Mouse (Mus musculus) G1E (cell line): ENCODE measurements around the gene Bean1. TPM values are rescaled to one million over a fixed set of nuclear protein-coding genes. Genes with fewer than 3 reads are reported as not detected.
A peak's percentile ranks its signal among the peaks of the same experiment; 100 is the strongest.
"Not testable (repeated sequence)": the region's sequence is repeated elsewhere in the genome, so short reads cannot be mapped to it uniquely, and the experiment has no call there.

Source experiments
- ATAC-seq: 2 replicates; pipeline ENCODE4 v1.8.0; 2016; ENCODE audit warnings: mild to moderate bottlenecking; ENCODE audit not compliant: insufficient number of reproducible peaks, poor library complexity, low FRiP score, severe bottlenecking; ENCODE audit errors: extremely low read depth
- DNase-seq: peaks from one replicate; pipeline ENCODE4 v3.0.0; 2012; ENCODE audit warnings: low spot score
- H3K27me3 ChIP-seq: 2 replicates; pipeline ENCODE4 v1.6.1; 2012; ENCODE audit warnings: mild to moderate bottlenecking, low read length, inconsistent platforms; ENCODE audit not compliant: insufficient read depth
- H3K36me3 ChIP-seq: replicated peaks from 2 replicates; pipeline ENCODE3; 2012; ENCODE audit warnings: mild to moderate bottlenecking, inconsistent platforms
- H3K4me1 ChIP-seq: 2 replicates; pipeline ENCODE4 v1.6.1; 2012; ENCODE audit warnings: low read depth, low read length, inconsistent platforms, mixed read lengths; ENCODE audit not compliant: insufficient read depth
- H3K4me3 ChIP-seq: 2 replicates; pipeline ENCODE4 v1.5.1; 2012; ENCODE audit warnings: low read depth, mild to moderate bottlenecking, inconsistent platforms, low read length, moderate library complexity, mixed read lengths
- H3K9me3 ChIP-seq: replicated peaks from 2 replicates; pipeline ENCODE4 v1.6.1; 2012; ENCODE audit warnings: inconsistent platforms
- CTCF ChIP-seq: IDR thresholded peaks from 2 replicates; pipeline ENCODE4 v1.5.1; 2012; ENCODE audit warnings: low read depth, low read length, inconsistent platforms, mixed read lengths
- GATA1 ChIP-seq: IDR thresholded peaks from 2 replicates; pipeline ENCODE4 v1.6.1; 2012; ENCODE audit warnings: borderline replicate concordance, low read length, inconsistent platforms, mixed read lengths
- GATA2 ChIP-seq: IDR thresholded peaks from 2 replicates; pipeline ENCODE4 v1.6.1; 2012; ENCODE audit warnings: low read depth, low read length, inconsistent platforms, borderline replicate concordance
- POLR2AphosphoS5 ChIP-seq: IDR thresholded peaks from 2 replicates; pipeline ENCODE4 v1.6.1; 2012; ENCODE audit warnings: low read depth, low read length, inconsistent platforms; ENCODE audit not compliant: insufficient replicate concordance
- TAL1 ChIP-seq: conservative IDR thresholded peaks from 2 replicates; pipeline ENCODE4 v1.6.1; 2012; ENCODE audit warnings: low read depth, low read length, inconsistent platforms, mixed read lengths
- polyA plus RNA-seq: library from polyadenylated mRNA; stranded (reverse); fragments of >175 nt; gene quantifications from 2 replicates; pipeline ENCODE4 v1.2.3, GENCODE M21; 2012
- total RNA-seq, 2 experiments: library from RNA; stranded (forward) in 1 of 2; stranded (reverse) in 1 of 2; fragments of 200-1000 nt in 1 of 2; fragments of >200 nt in 1 of 2; fragmentation: Nextera tagmentation in 1 of 2; gene quantifications; 2 replicates each; pipeline ENCODE4 v1.2.3; 2014 to 2017

Gene Bean1
- total and polyA plus RNA-seq, 3 experiments, result not detected

- H3K27me3 ChIP-seq, result no peaks in the 10 kb centered on the region
- H3K9me3 ChIP-seq, result no peaks in the 10 kb centered on the region
- peak overlapping the region; percentile 85 for H3K4me3 ChIP-seq
- ATAC-seq, result no peak
- no peak for DNase-seq
- peaks cover 78% of the 10 kb centered on the region for H3K4me1 ChIP-seq
- H3K36me3 ChIP-seq, result peaks cover 46% of the 10 kb centered on the region
- no peak for TF ChIP-seq CTCF
- TF ChIP-seq POLR2AphosphoS5, result no peak
- TF ChIP-seq GATA2, result no peak
- no peak for TF ChIP-seq GATA1
- no peak for TF ChIP-seq TAL1
Observed at GRCm38 (mm10) chr8:104247908-104248275, 77.7 kb downstream of the Bean1 start.

- Histone ChIP-seq H3K9me3 (no peaks in the 10 kb centered on the region), H3K27me3 (no peaks in the 10 kb centered on the region), H3K4me3 (peak within 1 kb of the TSS; percentile 85), H3K4me1 (peaks cover 78% of the 10 kb centered on the region), H3K36me3 (peaks cover 46% of the 10 kb centered on the region)
- no peak for TF ChIP-seq POLR2AphosphoS5
- no peak for TF ChIP-seq GATA2
- no peak for TF ChIP-seq CTCF
- TF ChIP-seq TAL1, result no peak
- TF ChIP-seq GATA1, result no peak
- ATAC-seq (peak; percentile 67), DNase-seq (peak; percentile 81)
Observed at GRCm38 (mm10) chr8:104248276-104248675, 78.0 kb downstream of the Bean1 start, which contains the start of gene Tk2. Gene Tk2, minus strand, starts transcription at chr8:104248558.

- Histone ChIP-seq H3K27me3 (no peaks in the 10 kb centered on the region), H3K9me3 (no peaks in the 10 kb centered on the region), H3K4me3 (no peak overlapping the region), H3K4me1 (peaks cover 69% of the 10 kb centered on the region), H3K36me3 (peaks cover 42% of the 10 kb centered on the region)
- TF ChIP-seq GATA2, result no peak
- no peak for TF ChIP-seq POLR2AphosphoS5
- TF ChIP-seq CTCF, result no peak
- no peak for TF ChIP-seq TAL1
- TF ChIP-seq GATA1, result no peak
- DNase-seq (no peak), ATAC-seq (no peak)
Observed at GRCm38 (mm10) chr8:104249442-104249996, 79.3 kb downstream of the Bean1 start.

GRCm38 (mm10) chr8:104250439-104251367 lies 80.5 kb downstream of the Bean1 start, which contains the start of gene Cklf:
Gene Cklf, plus strand, starts transcription at chr8:104250861.
- peak; percentile 79 for DNase-seq
- peak; percentile 51 for ATAC-seq
- Histone ChIP-seq H3K36me3 (peaks cover 40% of the 10 kb centered on the region), H3K4me3 (peak within 1 kb of the TSS; percentile 82), H3K4me1 (peaks cover 72% of the 10 kb centered on the region), H3K9me3 (no peaks in the 10 kb centered on the region), H3K27me3 (no peaks in the 10 kb centered on the region)
- no peak for TF ChIP-seq CTCF
- no peak for TF ChIP-seq POLR2AphosphoS5
- TF ChIP-seq GATA1, result no peak
- TF ChIP-seq TAL1, result no peak
- no peak for TF ChIP-seq GATA2

GRCm38 (mm10) chr8:104251461-104251860 lies 81.2 kb downstream of the Bean1 start:
- no peak for TF ChIP-seq POLR2AphosphoS5
- no peak for TF ChIP-seq TAL1
- no peak for TF ChIP-seq GATA2
- TF ChIP-seq GATA1, result no peak
- TF ChIP-seq CTCF, result no peak
- no peaks in the 10 kb centered on the region for H3K27me3 ChIP-seq
- H3K4me1 ChIP-seq, result peaks cover 65% of the 10 kb centered on the region
- H3K9me3 ChIP-seq, result no peaks in the 10 kb centered on the region
- H3K36me3 ChIP-seq, result peaks cover 32% of the 10 kb centered on the region
- peak overlapping the region; percentile 82 for H3K4me3 ChIP-seq
- ATAC-seq (no peak), DNase-seq (no peak)

- Histone ChIP-seq H3K36me3 (peaks cover 31% of the 10 kb centered on the region), H3K27me3 (no peaks in the 10 kb centered on the region), H3K9me3 (no peaks in the 10 kb centered on the region), H3K4me1 (peaks cover 53% of the 10 kb centered on the region), H3K4me3 (no peak overlapping the region; the same call in 1 of the 2 replicates)
- no peak for TF ChIP-seq POLR2AphosphoS5
- peak; percentile 72; the same call in 1 of the 2 replicates for TF ChIP-seq CTCF
- DNase-seq, result no peak
- ATAC-seq, result no peak
Observed at GRCm38 (mm10) chr8:104253016-104253415, 82.8 kb downstream of the Bean1 start.

- not testable (repeated sequence) for DNase-seq, H3K4me1 ChIP-seq, ATAC-seq, H3K27me3 ChIP-seq, H3K9me3 ChIP-seq, H3K4me3 ChIP-seq
- H3K36me3 ChIP-seq, result peaks cover 63% of the 10 kb centered on the region
Observed at GRCm38 (mm10) chr8:104261802-104262201, 91.6 kb downstream of the Bean1 start.

GRCm38 (mm10) chr8:104264271-104264935 lies 94.2 kb downstream of the Bean1 start:
- not testable (repeated sequence) for ATAC-seq, H3K4me1 ChIP-seq, H3K4me3 ChIP-seq, H3K9me3 ChIP-seq, DNase-seq, H3K27me3 ChIP-seq
- H3K36me3 ChIP-seq, result peaks cover 42% of the 10 kb centered on the region
